Mouse (Mus musculus) gastrocnemius, postnatal 4 days (tissue): ENCODE data around the gene Gm5168. TPM values are rescaled to one million over a fixed set of nuclear protein-coding genes. Genes with fewer than 3 reads are reported as not detected.
"Not testable (repeated sequence)": the region's sequence is repeated elsewhere in the genome, so short reads cannot be mapped to it uniquely, and the experiment has no call there.

Experiments used
- DNase-seq, 2 experiments: peaks; one replicate each; pipeline ENCODE4 v3.0.0; 2021 to 2022; ENCODE audit warnings: low spot score in 2 of 2, mixed read lengths in 2 of 2
- long read RNA-seq, 2 experiments: library from polyadenylated mRNA; stranded (forward); transcript quantifications; one replicate each; pipeline ENCODE4 v2.0.0; 2021
- total RNA-seq, 2 experiments: library from RNA; stranded (reverse); gene quantifications; 2 replicates each; pipeline ENCODE4 v1.2.3; 2021

Gene Gm5168
- total RNA-seq, result not detected
- long read RNA-seq, experiment 1, result 0 reads
- long read RNA-seq, experiment 2, result 0 reads

DNA sequence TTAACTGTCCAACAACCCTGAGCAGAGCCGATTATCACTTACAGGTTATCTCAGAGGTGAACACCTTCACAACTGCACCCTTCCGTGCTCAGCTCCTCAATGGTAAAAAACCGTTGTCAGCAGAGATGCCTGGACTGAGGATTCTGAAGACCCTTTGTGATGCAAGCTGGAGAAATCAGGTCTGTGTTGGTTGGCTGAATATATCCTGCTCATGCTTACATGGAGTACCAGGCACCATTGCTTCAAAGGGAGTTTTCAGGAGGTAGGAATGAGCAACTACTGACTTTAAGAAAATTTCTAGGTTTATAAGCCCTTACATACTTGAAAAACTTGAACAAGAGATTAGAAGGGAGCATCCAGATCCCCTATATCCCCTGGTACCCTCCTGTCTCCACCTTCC lies at the start of gene Gm5168:
Gm5168 (minus strand) TSS at position 101 of the 400 bp plus-strand sequence.
- DNase-seq, result not testable (repeated sequence)

Other genes with a start within 250 kb of the Gm5168 start
- not detected for gene Gm2012, start 180.3 kb upstream of the Gm5168 start, total RNA-seq